Mouse (Mus musculus): ENCODE measurements around the gene Rpf2.

The Rpf2 gene

GRCm38 (mm10) chr10:40246374-40247165 lies at the start of gene Rpf2:
Rpf2 (minus strand) TSS chr10:40247036.
- DNase-seq (ENCODE audit: low spot score) = peak; percentile 87

GRCm38 (mm10) chr10:40292640-40293039 lies 45.8 kb upstream of the Rpf2 start:
- no peak for DNase-seq (ENCODE audit: low spot score)

GRCm38 (mm10) chr10:40286767-40287166 lies 39.9 kb upstream of the Rpf2 start:
- DNase-seq (ENCODE audit: low spot score) = no peak

GRCm38 (mm10) chr10:40285571-40285970 lies 38.7 kb upstream of the Rpf2 start:
- DNase-seq (ENCODE audit: low spot score) = no peak

- DNase-seq (ENCODE audit: low spot score) = no peak
These were observed 38.2 kb upstream of the Rpf2 start for GRCm38 (mm10) chr10:40284997-40285396.

- DNase-seq (ENCODE audit: low spot score) = no peak
These were observed 37.5 kb upstream of the Rpf2 start for GRCm38 (mm10) chr10:40284179-40284831.

- DNase-seq (ENCODE audit: low spot score) = no peak
These were observed 36.8 kb upstream of the Rpf2 start for GRCm38 (mm10) chr10:40283636-40284035.

- DNase-seq (ENCODE audit: low spot score) = no peak
These were observed 34.7 kb upstream of the Rpf2 start for GRCm38 (mm10) chr10:40281565-40281964.

- DNase-seq (ENCODE audit: low spot score) = no peak
These were observed 31.5 kb upstream of the Rpf2 start for GRCm38 (mm10) chr10:40278317-40278716.

- peak; percentile 20 for DNase-seq (ENCODE audit: low spot score)
These were observed 29.2 kb upstream of the Rpf2 start for GRCm38 (mm10) chr10:40275991-40276390.

- DNase-seq (ENCODE audit: low spot score) = no peak
These were observed 27.1 kb upstream of the Rpf2 start for GRCm38 (mm10) chr10:40273938-40274337.

- DNase-seq (ENCODE audit: low spot score) = no peak
These were observed 24.4 kb upstream of the Rpf2 start for GRCm38 (mm10) chr10:40271216-40271615.

- no peak for DNase-seq (ENCODE audit: low spot score)
These were observed 18.1 kb upstream of the Rpf2 start for GRCm38 (mm10) chr10:40264920-40265319.

GRCm38 (mm10) chr10:40263691-40264090 lies 16.9 kb upstream of the Rpf2 start:
- no peak for DNase-seq (ENCODE audit: low spot score)

- peak; percentile 8 for DNase-seq (ENCODE audit: low spot score)
These were observed 15.4 kb upstream of the Rpf2 start for GRCm38 (mm10) chr10:40262200-40262599.

GRCm38 (mm10) chr10:40260305-40260704 lies 13.5 kb upstream of the Rpf2 start:
- no peak for DNase-seq (ENCODE audit: low spot score)

- DNase-seq (ENCODE audit: low spot score) = no peak
These were observed 12.7 kb upstream of the Rpf2 start for GRCm38 (mm10) chr10:40259542-40259941.

GRCm38 (mm10) chr10:40258976-40259375 lies 12.1 kb upstream of the Rpf2 start:
- DNase-seq (ENCODE audit: low spot score) = peak; percentile 75

- DNase-seq (ENCODE audit: low spot score) = peak; percentile 77
These were observed 11.6 kb upstream of the Rpf2 start for GRCm38 (mm10) chr10:40258401-40258966.

GRCm38 (mm10) chr10:40257414-40258255 lies 10.8 kb upstream of the Rpf2 start, which contains the start of gene Gtf3c6:
Gtf3c6 (minus strand) TSS chr10:40258108.
- DNase-seq (ENCODE audit: low spot score) = peak; percentile 94

- peak; percentile 47 for DNase-seq (ENCODE audit: low spot score)
These were observed 9.9 kb upstream of the Rpf2 start for GRCm38 (mm10) chr10:40256716-40257115.

- no peak for DNase-seq (ENCODE audit: low spot score)
These were observed 4.1 kb upstream of the Rpf2 start for GRCm38 (mm10) chr10:40250969-40251368.

All from lung, postnatal 25 days (tissue).